Mouse (Mus musculus) stomach, embryonic 15.5 days (tissue): ENCODE measurements around the gene Hist1h4a. TPM values are rescaled to one million over a fixed set of nuclear protein-coding genes. Genes with fewer than 3 reads are reported as not detected.
A peak's percentile ranks its signal among the peaks of the same experiment; 100 is the strongest.
"Not testable (repeated sequence)": the region's sequence is repeated elsewhere in the genome, so short reads cannot be mapped to it uniquely, and the experiment has no call there.

ENCODE experiments used
- ATAC-seq: fragments of 200-750 bp; cut with Nextera tagmentation; 2 replicates; pipeline ENCODE4 v1.8.0; 2017; ENCODE audit warnings: low read depth, moderate number of reproducible peaks, moderate TSS enrichment; ENCODE audit not compliant: insufficient read depth, low FRiP score
- H3K27ac ChIP-seq: fragments of 300-500 bp; sonication (generic); 2 replicates; pipeline ENCODE4 v1.5.1; 2015; ENCODE audit warnings: mild to moderate bottlenecking, inconsistent platforms
- H3K27me3 ChIP-seq: fragments of 300-500 bp; sonication (generic); replicated peaks from 2 replicates; pipeline ENCODE4 v1.6.1; 2015; ENCODE audit warnings: inconsistent platforms
- H3K36me3 ChIP-seq: fragments of 300-500 bp; sonication (generic); 2 replicates; pipeline ENCODE4 v1.6.1; 2015; ENCODE audit warnings: inconsistent platforms
- H3K4me1 ChIP-seq: fragments of 300-500 bp; sonication (generic); 2 replicates; pipeline ENCODE4 v1.6.1; 2015; ENCODE audit warnings: inconsistent platforms
- H3K4me2 ChIP-seq: fragments of 300-500 bp; sonication (generic); 2 replicates; pipeline ENCODE4 v1.6.1; 2015; ENCODE audit warnings: mild to moderate bottlenecking, inconsistent platforms
- H3K4me3 ChIP-seq: fragments of 300-500 bp; sonication (generic); replicated peaks from 2 replicates; pipeline ENCODE4 v1.5.1; 2015; ENCODE audit warnings: inconsistent platforms
- H3K9ac ChIP-seq: fragments of 300-500 bp; sonication (generic); 2 replicates; pipeline ENCODE4 v1.6.1; 2015; ENCODE audit warnings: inconsistent platforms
- H3K9me3 ChIP-seq: fragments of 300-500 bp; sonication (generic); 2 replicates; pipeline ENCODE4 v1.6.1; 2016; ENCODE audit warnings: inconsistent platforms
- WGBS: fragments of 180-500 bp; shearing (Covaris S2); methylation state at CpG from one replicate; pipeline ENCODE4 v1.1.7; 2015; 5-methylcytosine and 5-hydroxymethylcytosine counted together
- polyA plus RNA-seq: library from polyadenylated mRNA; unstranded; fragments of >200 nt; fragmentation: Nextera tagmentation; extraction: Ambion mirVana; gene quantifications from 2 replicates; pipeline ENCODE4 v1.2.1, GENCODE M21; 2015

Hist1h4a gene
- polyA plus RNA-seq, 1 experiment from 2014 or later, result 0.42 TPM

DNA sequence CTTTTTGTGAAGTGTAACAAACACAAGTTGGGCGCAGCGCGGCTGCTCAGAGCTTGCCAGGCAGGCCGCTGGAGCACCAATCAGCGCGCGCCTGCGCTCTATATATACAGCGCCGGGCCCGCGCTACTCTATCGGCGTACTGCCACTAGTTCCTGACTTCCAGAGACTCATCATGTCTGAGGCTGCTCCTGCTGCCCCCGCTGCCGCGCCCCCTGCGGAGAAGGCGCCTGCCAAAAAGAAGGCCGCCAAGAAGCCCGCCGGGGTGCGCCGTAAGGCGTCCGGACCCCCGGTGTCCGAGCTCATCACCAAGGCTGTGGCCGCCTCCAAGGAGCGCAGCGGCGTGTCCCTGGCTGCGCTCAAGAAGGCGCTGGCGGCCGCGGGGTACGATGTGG, 22.4 kb downstream of the Hist1h4a start, which contains the start of gene Hist1h1c:
Gene Hist1h1c, plus strand, starts transcription at position 132 of the 392 bp plus-strand sequence.
- peak within 1 kb of the TSS; percentile 64 for H3K4me3 ChIP-seq
- H3K4me1 ChIP-seq, result no peaks in the 10 kb centered on the region
- H3K9ac ChIP-seq, result peak within 1 kb of the TSS; percentile 91
- no peaks in the 10 kb centered on the region for H3K27me3 ChIP-seq
- H3K27ac ChIP-seq, result peak within 1 kb of the TSS; percentile 99
- H3K4me2 ChIP-seq, result peak within 1 kb of the TSS; percentile 95
- H3K36me3 ChIP-seq, result no peaks in the 10 kb centered on the region
- peak; percentile 91 for ATAC-seq
- under 1% methylated on average over 38 of the region's 38 CpGs for WGBS
- H3K9me3 ChIP-seq, result no peaks in the 10 kb centered on the region

DNA sequence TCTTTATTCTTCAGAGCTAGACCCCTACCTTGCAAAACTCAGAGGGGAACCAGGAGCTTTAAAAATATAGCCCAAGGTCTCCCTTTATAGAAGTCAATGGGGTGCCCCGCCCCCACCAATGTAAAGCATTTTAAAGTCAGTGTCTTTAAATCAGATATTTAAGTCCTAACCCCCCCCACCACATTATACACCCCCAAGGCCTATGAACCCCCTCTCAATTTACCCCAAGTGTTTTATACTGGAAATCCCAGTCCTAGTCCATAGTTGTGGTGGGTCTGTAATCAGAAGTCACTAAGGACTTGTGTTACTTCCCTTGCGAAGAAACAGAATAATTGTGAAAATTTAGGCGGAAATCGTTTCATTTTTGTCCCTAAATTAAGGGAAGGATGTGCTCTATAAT, 23.0 kb downstream of the Hist1h4a start:
- Histone ChIP-seq H3K4me1 (no peaks in the 10 kb centered on the region), H3K4me2 (peak overlapping the region; percentile 95), H3K27me3 (no peaks in the 10 kb centered on the region), H3K9me3 (no peaks in the 10 kb centered on the region), H3K9ac (no peak overlapping the region), H3K36me3 (no peaks in the 10 kb centered on the region), H3K27ac (peak overlapping the region; percentile 99), H3K4me3 (peak overlapping the region; percentile 64; the same call in 1 of the 2 replicates)
- WGBS, result 25% methylated on average over 4 of the region's 4 CpGs
- no peak for ATAC-seq

DNA sequence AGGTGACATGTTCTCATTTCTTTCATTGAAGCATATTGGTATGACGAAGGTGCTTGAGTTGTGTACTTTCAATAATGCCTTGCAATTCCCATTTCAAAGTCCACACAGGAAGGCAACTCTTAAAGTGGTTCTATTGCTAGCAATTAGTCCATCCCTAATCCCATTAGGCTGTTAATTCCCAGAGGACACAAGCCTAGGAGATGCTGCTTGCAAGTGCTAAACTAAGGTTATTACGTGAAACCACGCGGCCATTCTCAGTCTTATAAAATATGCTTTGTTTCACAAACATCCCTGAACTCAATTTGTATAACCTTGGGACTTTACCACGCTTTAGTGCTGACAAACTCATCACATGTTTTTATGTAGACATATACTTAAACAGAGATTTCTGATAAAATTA, 23.9 kb downstream of the Hist1h4a start:
- H3K4me3 ChIP-seq, result no peak overlapping the region
- WGBS, result 88% methylated on average over 5 of the region's 5 CpGs
- no peak overlapping the region for H3K4me2 ChIP-seq
- no peaks in the 10 kb centered on the region for H3K27me3 ChIP-seq
- H3K4me1 ChIP-seq, result no peaks in the 10 kb centered on the region
- H3K27ac ChIP-seq, result no peak overlapping the region
- ATAC-seq, result no peak
- no peaks in the 10 kb centered on the region for H3K9me3 ChIP-seq
- H3K36me3 ChIP-seq, result no peaks in the 10 kb centered on the region
- no peak overlapping the region for H3K9ac ChIP-seq

GRCm38 (mm10) chr13:23732156-23732804, 28.8 kb downstream of the Hist1h4a start:
- no peaks in the 10 kb centered on the region for H3K4me1 ChIP-seq
- no peaks in the 10 kb centered on the region for H3K36me3 ChIP-seq
- H3K27ac ChIP-seq, result no peak overlapping the region
- no peak overlapping the region for H3K9ac ChIP-seq
- no peak overlapping the region for H3K4me2 ChIP-seq
- no peaks in the 10 kb centered on the region for H3K9me3 ChIP-seq
- no peaks in the 10 kb centered on the region for H3K27me3 ChIP-seq
- ATAC-seq, result no peak
- no peak overlapping the region for H3K4me3 ChIP-seq
- 25% methylated on average over 8 of the region's 8 CpGs for WGBS

- H3K4me3 ChIP-seq, result no peak overlapping the region
- no peaks in the 10 kb centered on the region for H3K36me3 ChIP-seq
- peak; percentile 72 for ATAC-seq
- H3K27ac ChIP-seq, result no peak overlapping the region
- no peak overlapping the region for H3K4me2 ChIP-seq
- no peak overlapping the region for H3K9ac ChIP-seq
- H3K4me1 ChIP-seq, result no peaks in the 10 kb centered on the region
- WGBS, result 18% methylated on average over 8 of the region's 8 CpGs
- H3K27me3 ChIP-seq, result no peaks in the 10 kb centered on the region
- H3K9me3 ChIP-seq, result no peaks in the 10 kb centered on the region
Observed at GRCm38 (mm10) chr13:23730479-23730878, 30.6 kb downstream of the Hist1h4a start.

DNA sequence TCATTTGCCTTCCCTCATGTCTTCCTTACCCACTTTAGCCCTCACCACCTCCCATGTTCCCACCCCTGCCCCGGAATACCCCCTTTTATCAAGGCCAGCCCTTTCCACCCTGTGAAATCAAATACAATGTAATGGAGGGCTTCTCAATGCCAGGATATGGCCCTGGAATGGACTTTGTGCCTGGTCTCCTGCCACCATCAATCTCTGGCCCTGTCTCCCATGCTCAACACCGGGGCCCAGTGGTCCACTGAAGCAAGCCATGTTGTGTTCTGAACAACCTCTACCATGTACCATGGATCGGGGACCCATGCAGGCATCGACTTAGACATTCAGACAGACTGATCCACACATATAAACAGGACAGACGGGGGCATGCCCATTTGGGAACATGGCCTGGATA, 31.3 kb downstream of the Hist1h4a start:
- no peak overlapping the region for H3K9ac ChIP-seq

GRCm38 (mm10) chr13:23729192-23729525, 31.9 kb downstream of the Hist1h4a start:
- no peak overlapping the region for H3K9ac ChIP-seq
- no peak overlapping the region for H3K4me2 ChIP-seq
- H3K9me3 ChIP-seq, result no peaks in the 10 kb centered on the region
- no peaks in the 10 kb centered on the region for H3K4me1 ChIP-seq
- ATAC-seq, result no peak
- WGBS, result 89% methylated on average over 9 of the region's 9 CpGs
- H3K27ac ChIP-seq, result peak overlapping the region; percentile 4; the same call in 1 of the 2 replicates
- H3K4me3 ChIP-seq, result no peak overlapping the region
- no peaks in the 10 kb centered on the region for H3K27me3 ChIP-seq
- no peaks in the 10 kb centered on the region for H3K36me3 ChIP-seq

More for the DNA sequence above, 31.3 kb downstream of the Hist1h4a start:
- no peaks in the 10 kb centered on the region for H3K27me3 ChIP-seq
- H3K27ac ChIP-seq, result no peak overlapping the region
- 90% methylated on average over 5 of the region's 5 CpGs for WGBS
- no peak overlapping the region for H3K4me3 ChIP-seq
- no peaks in the 10 kb centered on the region for H3K4me1 ChIP-seq
- no peak overlapping the region for H3K4me2 ChIP-seq
- no peak for ATAC-seq
- H3K36me3 ChIP-seq, result no peaks in the 10 kb centered on the region
- no peaks in the 10 kb centered on the region for H3K9me3 ChIP-seq

DNA sequence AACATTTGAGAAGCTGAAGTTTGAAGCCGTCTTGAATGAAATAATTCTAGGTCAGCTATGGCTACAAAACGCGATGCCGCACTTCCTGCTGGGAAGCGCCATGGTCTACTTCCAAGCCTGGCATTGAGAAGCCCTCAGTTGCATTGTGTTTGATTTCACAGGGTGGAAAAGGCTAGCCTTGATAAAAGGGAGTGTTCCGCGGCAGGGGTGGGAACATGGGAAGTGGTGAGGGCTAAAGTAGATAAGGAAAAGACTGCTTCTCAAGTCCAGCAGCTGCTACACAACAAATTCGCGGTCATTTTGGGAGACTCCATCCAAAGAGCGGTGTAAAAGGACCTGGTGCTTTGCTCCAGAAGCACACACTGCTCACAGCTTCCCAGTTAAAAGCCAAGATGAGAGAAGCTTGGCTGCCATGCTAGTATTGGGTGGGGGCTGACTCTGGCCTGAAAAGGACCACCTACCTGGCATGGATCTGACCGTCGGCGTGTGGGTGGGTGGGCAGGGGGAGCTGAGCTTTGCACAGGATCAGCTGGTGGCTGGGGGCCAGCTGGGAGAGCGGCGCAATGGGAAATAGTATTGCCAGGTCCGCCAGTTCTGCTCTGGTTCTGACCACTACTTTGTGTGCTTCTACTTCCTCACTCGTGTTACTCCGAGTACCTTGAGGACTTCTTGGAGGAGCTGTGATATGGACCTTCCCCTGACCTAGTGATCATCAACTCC, 32.4 kb downstream of the Hist1h4a start:
- Histone ChIP-seq H3K4me1 (no peaks in the 10 kb centered on the region), H3K9ac (no peak overlapping the region), H3K9me3 (no peaks in the 10 kb centered on the region), H3K27me3 (no peaks in the 10 kb centered on the region), H3K27ac (peak overlapping the region; percentile 4; the same call in 1 of the 2 replicates), H3K36me3 (no peaks in the 10 kb centered on the region), H3K4me3 (no peak overlapping the region), H3K4me2 (no peak overlapping the region)
- WGBS, result 81% methylated on average over 18 of the region's 18 CpGs
- no peak for ATAC-seq

DNA sequence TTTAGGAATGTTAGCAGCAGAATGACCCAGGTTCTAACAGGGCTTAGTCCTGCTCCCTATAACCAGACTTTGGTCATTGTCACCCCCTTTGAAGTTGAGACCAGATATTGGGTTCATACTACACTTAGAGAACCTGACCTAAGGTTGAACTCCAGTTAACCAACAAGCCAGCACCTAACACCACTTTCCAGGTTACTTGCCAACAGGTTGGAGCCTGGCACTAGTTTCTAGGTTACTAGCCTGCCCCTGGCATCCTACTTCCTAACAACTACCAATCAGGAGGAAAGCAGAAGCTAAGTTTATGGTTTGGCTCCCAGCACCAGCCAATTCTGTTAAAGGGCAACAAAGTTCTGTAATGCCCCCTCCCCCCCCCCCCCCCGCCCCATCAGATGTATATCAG, 35.8 kb downstream of the Hist1h4a start:
- no peak overlapping the region for H3K27ac ChIP-seq
- no peaks in the 10 kb centered on the region for H3K4me1 ChIP-seq
- H3K36me3 ChIP-seq, result no peaks in the 10 kb centered on the region
- H3K4me3 ChIP-seq, result no peak overlapping the region
- WGBS, result no CpG with 5 or more reads among the region's 1 CpGs
- no peaks in the 10 kb centered on the region for H3K9me3 ChIP-seq
- no peaks in the 10 kb centered on the region for H3K27me3 ChIP-seq
- ATAC-seq, result no peak
- H3K4me2 ChIP-seq, result no peak overlapping the region
- H3K9ac ChIP-seq, result no peak overlapping the region

- no peaks in the 10 kb centered on the region for H3K4me1 ChIP-seq
- WGBS, result 71% methylated on average over 4 of the region's 4 CpGs
Observed at GRCm38 (mm10) chr13:23724239-23724638, 36.8 kb downstream of the Hist1h4a start.

GRCm38 (mm10) chr13:23717593-23718245, 43.3 kb downstream of the Hist1h4a start:
- not testable (repeated sequence) for H3K4me1 ChIP-seq, H3K27me3 ChIP-seq, H3K9me3 ChIP-seq, ATAC-seq, H3K4me2 ChIP-seq, H3K4me3 ChIP-seq, H3K36me3 ChIP-seq, H3K27ac ChIP-seq, H3K9ac ChIP-seq
- WGBS, result 20% methylated on average over 2 of the region's 2 CpGs

More at GRCm38 (mm10) chr13:23724239-23724638, 36.8 kb downstream of the Hist1h4a start:
- no peaks in the 10 kb centered on the region for H3K27me3 ChIP-seq
- no peak overlapping the region for H3K27ac ChIP-seq
- no peak overlapping the region for H3K9ac ChIP-seq
- H3K36me3 ChIP-seq, result no peaks in the 10 kb centered on the region
- no peak overlapping the region for H3K4me2 ChIP-seq
- no peaks in the 10 kb centered on the region for H3K9me3 ChIP-seq
- H3K4me3 ChIP-seq, result no peak overlapping the region
- ATAC-seq, result no peak

DNA sequence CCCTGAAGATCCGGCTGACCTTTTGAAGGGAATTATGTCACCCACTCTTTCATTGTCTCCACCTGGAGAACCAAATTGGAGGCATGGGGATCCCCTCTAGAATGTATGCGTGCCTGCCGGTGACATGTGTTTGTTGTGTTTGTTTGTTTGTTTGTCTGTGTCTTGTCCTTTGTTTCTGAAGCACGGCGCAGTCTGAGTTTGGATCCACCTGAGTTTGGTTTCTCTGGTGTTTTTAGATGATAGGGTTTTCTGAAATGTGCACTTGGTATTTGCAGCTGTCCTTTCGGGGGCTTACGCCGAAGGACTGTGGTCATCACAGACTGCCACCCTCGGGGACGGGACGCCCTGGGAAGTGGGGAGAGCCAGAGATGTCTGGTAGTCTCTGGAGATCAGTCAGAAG, 43.9 kb downstream of the Hist1h4a start:
- H3K4me3 ChIP-seq, result no peak overlapping the region
- WGBS, result 50% methylated on average over 11 of the region's 11 CpGs
- no peak overlapping the region for H3K27ac ChIP-seq
- ATAC-seq, result no peak
- no peaks in the 10 kb centered on the region for H3K27me3 ChIP-seq
- H3K4me2 ChIP-seq, result no peak overlapping the region
- no peaks in the 10 kb centered on the region for H3K9me3 ChIP-seq
- H3K9ac ChIP-seq, result no peak overlapping the region
- no peaks in the 10 kb centered on the region for H3K36me3 ChIP-seq
- no peaks in the 10 kb centered on the region for H3K4me1 ChIP-seq
